Mouse (Mus musculus) MEL (cell line): ENCODE results near the gene Nadk2. TPM values are rescaled to one million over a fixed set of nuclear protein-coding genes. Genes with fewer than 3 reads are reported as not detected.

Source experiments
- DNase-seq: peaks from one replicate; pipeline ENCODE4 v3.0.0; 2011; ENCODE audit warnings: low read depth, low spot score
- H3K27ac ChIP-seq: 2 replicates; pipeline ENCODE4 v1.5.1; 2012; ENCODE audit warnings: low read depth, mild to moderate bottlenecking, control low read depth, low read length, moderate library complexity; ENCODE audit not compliant: control insufficient read depth
- H3K27me3 ChIP-seq, 2 experiments: fragments of 150-350 bp in 1 of 2; sonication (generic) in 1 of 2; 2 replicates each; pipeline ENCODE4 v1.6.1; 2012; ENCODE audit warnings: low read length in 2 of 2, mild to moderate bottlenecking in 2 of 2, improper control_type of control experiment in 1 of 2, moderate library complexity in 1 of 2; ENCODE audit not compliant: insufficient read depth in 2 of 2, control insufficient read depth in 1 of 2
- H3K36me3 ChIP-seq, 2 experiments: 2 replicates each; pipeline ENCODE4 v1.6.1; 2012 to 2014; ENCODE audit warnings: low read length in 2 of 2, improper control_type of control experiment in 1 of 2, inconsistent platforms in 1 of 2, mild to moderate bottlenecking in 1 of 2; ENCODE audit not compliant: insufficient read depth in 2 of 2, control insufficient read depth in 1 of 2
- H3K4me1 ChIP-seq, 2 experiments: fragments of 150-350 bp in 1 of 2; sonication (generic) in 1 of 2; 2 replicates each; pipeline ENCODE4 v1.6.1; 2012; ENCODE audit warnings: low read length in 2 of 2, improper control_type of control experiment in 1 of 2, mild to moderate bottlenecking in 1 of 2; ENCODE audit not compliant: insufficient read depth in 2 of 2, control insufficient read depth in 1 of 2
- H3K4me3 ChIP-seq, 2 experiments: fragments of 150-350 bp in 1 of 2; sonication (generic) in 1 of 2; 2 replicates each; pipeline ENCODE4 v1.5.1; 2012; ENCODE audit warnings: low read depth in 2 of 2, low read length in 2 of 2, mild to moderate bottlenecking in 2 of 2, moderate library complexity in 2 of 2, control low read depth in 1 of 2, improper control_type of control experiment in 1 of 2; ENCODE audit not compliant: control insufficient read depth in 1 of 2, insufficient read depth in 1 of 2
- H3K79me2 ChIP-seq: 2 replicates; pipeline ENCODE4 v1.6.1; 2012; ENCODE audit warnings: mild to moderate bottlenecking, low read length, moderate library complexity; ENCODE audit not compliant: control insufficient read depth, poor library complexity, insufficient read depth
- H3K9ac ChIP-seq: 2 replicates; pipeline ENCODE4 v1.6.1; 2012; ENCODE audit warnings: low read depth, mild to moderate bottlenecking, control low read depth, low read length, moderate library complexity; ENCODE audit not compliant: control insufficient read depth, poor library complexity, severe bottlenecking
- H3K9me3 ChIP-seq: fragments of 150-350 bp; sonication (generic); replicated peaks from 2 replicates; pipeline ENCODE4 v1.6.1; 2012; ENCODE audit warnings: mild to moderate bottlenecking, low read length, improper control_type of control experiment, moderate library complexity; ENCODE audit not compliant: insufficient read depth
- CHD1 ChIP-seq: IDR thresholded peaks from 2 replicates; pipeline ENCODE4 v1.6.1; 2012; ENCODE audit warnings: low read depth, mild to moderate bottlenecking, inconsistent platforms, low read length, improper control_type of control experiment
- E2F4 ChIP-seq: IDR thresholded peaks from 2 replicates; pipeline ENCODE4 v1.6.1; 2011; ENCODE audit warnings: low read depth, low read length, improper control_type of control experiment, borderline replicate concordance
- ELF1 ChIP-seq: IDR thresholded peaks from 2 replicates; pipeline ENCODE4 v1.6.1; 2014; ENCODE audit warnings: low read depth, mild to moderate bottlenecking, inconsistent platforms, low read length, improper control_type of control experiment, moderate library complexity
- ETS1 ChIP-seq: IDR thresholded peaks from 2 replicates; pipeline ENCODE4 v1.6.1; 2012; ENCODE audit warnings: low read depth, mild to moderate bottlenecking, inconsistent platforms, low read length, improper control_type of control experiment, moderate library complexity
- HCFC1 ChIP-seq: IDR thresholded peaks from 2 replicates; pipeline ENCODE4 v1.6.1; 2012; ENCODE audit warnings: low read depth, mild to moderate bottlenecking, inconsistent platforms, low read length, improper control_type of control experiment, moderate library complexity
- JUND ChIP-seq: IDR thresholded peaks from 2 replicates; pipeline ENCODE4 v1.6.1; 2011; ENCODE audit warnings: low read depth, mild to moderate bottlenecking, improper control_type of control experiment, low read length
- KAT2A ChIP-seq: conservative IDR thresholded peaks from 2 replicates; pipeline ENCODE4 v1.6.1; 2012; ENCODE audit warnings: low read depth, low read length, improper control_type of control experiment, inconsistent platforms
- MAX ChIP-seq: IDR thresholded peaks from 2 replicates; pipeline ENCODE4 v1.6.1; 2011; ENCODE audit warnings: low read length, improper control_type of control experiment
- MAZ ChIP-seq: IDR thresholded peaks from 2 replicates; pipeline ENCODE4 v1.6.1; 2012; ENCODE audit warnings: low read depth, mild to moderate bottlenecking, inconsistent platforms, low read length, improper control_type of control experiment
- MEF2A ChIP-seq: IDR thresholded peaks from 2 replicates; pipeline ENCODE4 v1.6.1; 2014; ENCODE audit warnings: low read depth, mild to moderate bottlenecking, inconsistent platforms, low read length, improper control_type of control experiment; ENCODE audit not compliant: poor library complexity, insufficient replicate concordance, severe bottlenecking; ENCODE audit errors: extremely low read depth
- MYB ChIP-seq: IDR thresholded peaks from 2 replicates; pipeline ENCODE4 v1.6.1; 2011; ENCODE audit warnings: mild to moderate bottlenecking, low read depth, low read length, improper control_type of control experiment
- MYC ChIP-seq: IDR thresholded peaks from 2 replicates; pipeline ENCODE4 v1.6.1; 2011; ENCODE audit warnings: low read depth, mild to moderate bottlenecking, low read length, improper control_type of control experiment, moderate library complexity
- NELFE ChIP-seq: IDR thresholded peaks from 2 replicates; pipeline ENCODE4 v1.6.1; 2011; ENCODE audit warnings: low read depth, low read length, improper control_type of control experiment
- NRF1 ChIP-seq: IDR thresholded peaks from 2 replicates; pipeline ENCODE4 v1.6.1; 2014; ENCODE audit warnings: low read depth, mild to moderate bottlenecking, inconsistent platforms, low read length, improper control_type of control experiment, moderate library complexity; ENCODE audit not compliant: poor library complexity, insufficient read depth, severe bottlenecking
- POLR2A ChIP-seq, 2 experiments: IDR thresholded peaks; 2 replicates each; pipeline ENCODE4 v1.6.1; 2011 to 2012; ENCODE audit warnings: low read length in 2 of 2, mild to moderate bottlenecking in 2 of 2, control low read depth in 1 of 2, improper control_type of control experiment in 1 of 2, low read depth in 1 of 2, moderate library complexity in 1 of 2; ENCODE audit not compliant: control insufficient read depth in 1 of 2, insufficient read depth in 1 of 2, poor library complexity in 1 of 2
- POLR2AphosphoS5 ChIP-seq: IDR thresholded peaks from 2 replicates; pipeline ENCODE4 v1.6.1; 2012; ENCODE audit warnings: low read depth, borderline replicate concordance, mild to moderate bottlenecking, inconsistent platforms, low read length, moderate library complexity, mixed read lengths
- RCOR1 ChIP-seq: IDR thresholded peaks from 2 replicates; pipeline ENCODE4 v1.6.1; 2012; ENCODE audit warnings: low read depth, mild to moderate bottlenecking, inconsistent platforms, low read length, improper control_type of control experiment
- SIN3A ChIP-seq: IDR thresholded peaks from 2 replicates; pipeline ENCODE4 v1.6.1; 2012; ENCODE audit warnings: low read length, improper control_type of control experiment, inconsistent platforms
- SMC3 ChIP-seq: IDR thresholded peaks from 2 replicates; pipeline ENCODE4 v1.6.1; 2011; ENCODE audit warnings: low read depth, low read length, improper control_type of control experiment
- TAL1 ChIP-seq: IDR thresholded peaks from 2 replicates; pipeline ENCODE4 v1.6.1; 2012; ENCODE audit warnings: mild to moderate bottlenecking, inconsistent platforms, low read length, moderate library complexity, mixed read lengths
- TCF12 ChIP-seq: IDR thresholded peaks from 2 replicates; pipeline ENCODE4 v1.6.1; 2014; ENCODE audit warnings: low read depth, mild to moderate bottlenecking, inconsistent platforms, low read length, improper control_type of control experiment, moderate library complexity
- USF2 ChIP-seq, 2 experiments: IDR thresholded peaks; 2 replicates each; pipeline ENCODE4 v1.6.1; 2011 to 2012; ENCODE audit warnings: improper control_type of control experiment in 2 of 2, low read length in 2 of 2, borderline replicate concordance in 1 of 2, inconsistent platforms in 1 of 2, low read depth in 1 of 2, mild to moderate bottlenecking in 1 of 2; ENCODE audit not compliant: insufficient read depth in 1 of 2
- ZKSCAN1 ChIP-seq: IDR thresholded peaks from 2 replicates; pipeline ENCODE4 v1.6.1; 2012; ENCODE audit warnings: low read depth, mild to moderate bottlenecking, inconsistent platforms, low read length, improper control_type of control experiment, moderate library complexity
- ZMIZ1 ChIP-seq: IDR thresholded peaks from 2 replicates; pipeline ENCODE4 v1.6.1; 2012; ENCODE audit warnings: low read depth, mild to moderate bottlenecking, inconsistent platforms, low read length, improper control_type of control experiment, moderate library complexity
- ZNF384 ChIP-seq: IDR thresholded peaks from 2 replicates; pipeline ENCODE4 v1.6.1; 2012; ENCODE audit warnings: low read depth, mild to moderate bottlenecking, inconsistent platforms, low read length, improper control_type of control experiment
- polyA plus RNA-seq, 2 experiments: library from polyadenylated mRNA; stranded (reverse) in 1 of 2; unstranded in 1 of 2; fragments of >175 nt in 1 of 2; fragments of >200 nt in 1 of 2; gene quantifications; 2 replicates each; pipeline versions ENCODE4 v1.2.1 to v1.2.4; 2012; ENCODE audit warnings: low replicate concordance in 2 of 2, low read depth in 1 of 2; ENCODE audit not compliant: insufficient read length in 2 of 2, insufficient read depth in 1 of 2, missing spikeins in 1 of 2
- total RNA-seq: library from RNA; depleted of rRNA; stranded (reverse); fragments of 300-350 nt; gene quantifications from 2 replicates; pipeline ENCODE4 v1.2.3, GENCODE M21; 2012

Nadk2 gene
- total and polyA plus RNA-seq, 3 experiments = 168 to 659 (median 361) TPM

- no peak for TF ChIP-seq MYC
- no peak for TF ChIP-seq HCFC1
- TF ChIP-seq MYB = 0 out of 2 replicates have a peak, but pooled peaks have one; percentile 17
- H3K79me2 ChIP-seq = no peaks in the 10 kb centered on the region
- DNase-seq = no peak
- H3K9ac ChIP-seq = no peak overlapping the region
- no peak overlapping the region for H3K27ac ChIP-seq
- H3K27me3 ChIP-seq = no peaks in the 10 kb centered on the region
- H3K4me3 ChIP-seq = no peak overlapping the region
- no peaks in the 10 kb centered on the region for H3K4me1 ChIP-seq
- H3K36me3 ChIP-seq = peaks cover 0 to 53% of the 10 kb centered on the region in 2 experiments; a peak in 2 of 4 replicates
- H3K9me3 ChIP-seq = no peaks in the 10 kb centered on the region
Observed at GRCm38 (mm10) chr15:9111648-9112047, 40.6 kb downstream of the Nadk2 start.

DNA sequence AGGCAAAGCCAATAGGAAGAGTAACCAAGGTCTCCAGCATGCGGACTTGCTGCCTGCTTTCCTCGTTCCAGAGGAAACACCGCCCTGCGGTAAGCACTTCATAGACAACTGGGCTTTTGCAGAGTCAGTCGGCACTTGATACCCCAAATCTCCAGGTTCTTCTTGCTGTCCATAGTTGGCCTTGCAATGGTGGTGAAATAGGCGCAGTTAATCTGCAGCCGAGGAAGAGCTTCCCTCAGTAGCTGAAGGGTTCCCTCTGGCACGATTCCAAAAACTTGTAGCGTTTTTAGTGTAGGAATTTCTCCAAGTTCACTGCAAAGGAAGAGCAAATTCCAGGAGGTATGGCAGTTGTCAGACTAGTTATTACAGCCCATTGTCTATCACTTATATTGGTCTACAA is 42.5 kb downstream of the Nadk2 start:
- Histone ChIP-seq H3K27me3 (no peaks in the 10 kb centered on the region), H3K4me1 (no peaks in the 10 kb centered on the region; a peak in 1 of 4 replicates), H3K4me3 (no peak overlapping the region), H3K9ac (no peak overlapping the region), H3K79me2 (no peaks in the 10 kb centered on the region), H3K27ac (no peak overlapping the region), H3K9me3 (no peaks in the 10 kb centered on the region), H3K36me3 (peaks cover 0 to 44% of the 10 kb centered on the region in 2 experiments; a peak in 3 of 4 replicates)
- TF ChIP-seq TCF12 (no peak), MYB (no peak), SMC3 (no peak), ZNF384 (no peak), MAX (no peak), POLR2A (IDR thresholded peaks at IDR 0.05; ENCODE audit: control insufficient read depth in 1 of 2, insufficient read depth in 1 of 2, low read depth in 1 of 2, low read length in 2 of 2, poor library complexity in 1 of 2) (no peak), RCOR1 (no peak), USF2 (IDR thresholded peaks at IDR 0.05; ENCODE audit: borderline replicate concordance in 1 of 2, insufficient read depth in 1 of 2, low read depth in 1 of 2, low read length in 2 of 2) (no peak), TAL1 (no peak)
- DNase-seq = no peak

- H3K4me1 ChIP-seq = peaks cover 2% of the 10 kb centered on the region in 2 experiments; a peak in 1 of 4 replicates
- TF ChIP-seq RCOR1 (no peak), ETS1 (no peak), POLR2AphosphoS5 (no peak), ZMIZ1 (no peak), SIN3A (no peak), ZNF384 (no peak), MAX (no peak), ELF1 (no peak), KAT2A (no peak), POLR2A (IDR thresholded peaks at IDR 0.05; ENCODE audit: control insufficient read depth in 1 of 2, insufficient read depth in 1 of 2, low read depth in 1 of 2, low read length in 2 of 2, poor library complexity in 1 of 2) (no peak; a peak in 1 of 4 replicates), NRF1 (no peak), JUND (no peak), ZKSCAN1 (no peak), NELFE (no peak), MEF2A (no peak), CHD1 (no peak), MAZ (no peak), E2F4 (no peak)
- TF ChIP-seq, all 39 proteins: peak for 0
- Histone ChIP-seq H3K4me3 (no peak overlapping the region), H3K9ac (no peak overlapping the region), H3K27ac (no peak overlapping the region), H3K9me3 (no peaks in the 10 kb centered on the region), H3K79me2 (no peaks in the 10 kb centered on the region), H3K27me3 (no peaks in the 10 kb centered on the region), H3K36me3 (peaks cover 3 to 41% of the 10 kb centered on the region in 2 experiments; a peak in 3 of 4 replicates)
- DNase-seq = no peak
Observed at GRCm38 (mm10) chr15:9114131-9114530, 43.1 kb downstream of the Nadk2 start.
